Mouse (Mus musculus): ENCODE results near the gene Olfr1250.
"Not testable (repeated sequence)": the region's sequence is repeated elsewhere in the genome, so short reads cannot be mapped to it uniquely, and the experiment has no call there.

Olfr1250 gene

GRCm38 (mm10) chr2:89661367-89661766 lies at the start of gene Olfr1250:
Gene Olfr1250 (minus strand): TSS chr2:89661467.
- DNase-seq (ENCODE audit: extremely low read depth, low read depth, low spot score): no peak

- no peak for DNase-seq (ENCODE audit: extremely low read depth, low read depth, low spot score)
Measured at GRCm38 (mm10) chr2:89691980-89692379, 30.7 kb upstream of the Olfr1250 start.

GRCm38 (mm10) chr2:89671836-89672235 lies 10.6 kb upstream of the Olfr1250 start, which contains the start of gene Olfr1251:
Gene Olfr1251 (minus strand): TSS chr2:89671936.
- no peak for DNase-seq (ENCODE audit: extremely low read depth, low read depth, low spot score)

- no peak for DNase-seq (ENCODE audit: extremely low read depth, low read depth, low spot score)
Measured at GRCm38 (mm10) chr2:89634883-89635282, 26.4 kb downstream of the Olfr1250 start, which contains the start of gene Olfr1249. Gene Olfr1249 (minus strand): TSS chr2:89634983.

GRCm38 (mm10) chr2:89618145-89618544 lies 43.1 kb downstream of the Olfr1250 start, which contains the start of gene Olfr1248:
Gene Olfr1248 (minus strand): TSS chr2:89618245.
- DNase-seq (ENCODE audit: extremely low read depth, low read depth, low spot score): not testable (repeated sequence)

- no peak for DNase-seq (ENCODE audit: extremely low read depth, low read depth, low spot score)
Measured at GRCm38 (mm10) chr2:89614030-89614429, 47.2 kb downstream of the Olfr1250 start, which contains the start of gene Olfr1247. Gene Olfr1247 (minus strand): TSS chr2:89614130.
